Mouse (Mus musculus): ENCODE data around the gene Gsk3b.

Gene Gsk3b

GRCm38 (mm10) chr16:38282559-38283160 lies 193.9 kb downstream of the Gsk3b start:
- in situ Hi-C loops (cut with MseI, MboI), result no loop called here

GRCm38 (mm10) chr16:38283300-38283699 lies 194.5 kb downstream of the Gsk3b start:
- in situ Hi-C loops (cut with MseI, MboI), result no loop called here

- in situ Hi-C loops (cut with MseI, MboI), result no loop called here
Measured at GRCm38 (mm10) chr16:38285801-38286200, 197.0 kb downstream of the Gsk3b start.

GRCm38 (mm10) chr16:38286541-38286940 lies 197.7 kb downstream of the Gsk3b start:
- in situ Hi-C loops (cut with MseI, MboI), result no loop called here

GRCm38 (mm10) chr16:38287357-38287756 lies 198.6 kb downstream of the Gsk3b start:
- in situ Hi-C loops (cut with MseI, MboI), result no loop called here

- in situ Hi-C loops (cut with MseI, MboI), result no loop called here
Measured at GRCm38 (mm10) chr16:38287762-38288161, 199.0 kb downstream of the Gsk3b start.

- in situ Hi-C loops (cut with MseI, MboI), result no loop called here
Measured at GRCm38 (mm10) chr16:38288851-38289250, 200.1 kb downstream of the Gsk3b start.

GRCm38 (mm10) chr16:38290151-38290550 lies 201.3 kb downstream of the Gsk3b start:
- in situ Hi-C loops (cut with MseI, MboI), result no loop called here

GRCm38 (mm10) chr16:38294685-38295348 lies 206.0 kb downstream of the Gsk3b start, which contains the start of gene Nr1i2:
Gene Nr1i2, minus strand, starts transcription at chr16:38294824.
- in situ Hi-C loops (cut with MseI, MboI), result no loop called here

GRCm38 (mm10) chr16:38295349-38295930 lies 206.6 kb downstream of the Gsk3b start:
- in situ Hi-C loops (cut with MseI, MboI), result no loop called here
